Mouse (Mus musculus) kidney, adult 2 months (tissue): ENCODE results near the gene Ttll3.

ENCODE experiments used
- CTCF ChIP-seq: fragments of 200-500 bp; conservative IDR thresholded peaks from 2 replicates; pipeline ENCODE4 v1.5.1; 2011; ENCODE audit warnings: low read depth, mild to moderate bottlenecking, control low read depth, low read length, moderate library complexity, mixed read lengths; ENCODE audit not compliant: insufficient read depth, insufficient read length
- POLR2A ChIP-seq: fragments of 200-500 bp; IDR thresholded peaks from one replicate; pipeline ENCODE4 v1.6.1; 2011; ENCODE audit warnings: low read depth, low read length, control low read depth

DNA sequence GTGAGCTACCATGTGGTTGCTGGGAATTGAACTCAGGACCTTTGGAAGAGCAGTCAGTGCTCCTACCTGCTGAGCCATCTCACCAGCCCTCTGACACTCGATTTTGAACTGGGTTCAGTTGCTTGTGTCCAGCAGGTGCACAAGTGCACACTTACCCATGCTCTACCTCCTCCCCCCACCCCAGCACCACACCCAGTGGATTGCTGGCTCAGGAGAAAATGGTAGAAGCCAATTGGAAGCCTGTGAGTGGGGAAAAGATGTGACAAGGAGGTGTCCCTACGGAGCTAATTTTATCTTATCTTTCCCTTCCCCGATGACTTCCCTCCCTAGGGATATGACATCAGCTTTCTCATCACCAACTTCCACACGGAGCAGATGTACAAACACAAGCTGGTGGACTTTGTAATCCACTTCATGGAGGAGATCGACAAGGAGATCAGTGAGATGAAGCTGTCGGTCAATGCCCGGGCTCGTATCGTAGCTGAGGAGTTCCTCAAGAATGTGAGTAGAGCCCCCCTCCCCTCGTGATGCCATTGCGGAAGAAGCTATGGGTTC lies 3.8 kb upstream of the Ttll3 start:
- no peak for TF ChIP-seq CTCF
- TF ChIP-seq POLR2A: no peak
